Mouse (Mus musculus): ENCODE results near the gene Hspg2. TPM values are rescaled to one million over a fixed set of nuclear protein-coding genes. Genes with fewer than 3 reads are reported as not detected.

The Hspg2 gene
- polyA plus RNA-seq, 1 experiment from 2014 or later: 39.6 TPM

DNA sequence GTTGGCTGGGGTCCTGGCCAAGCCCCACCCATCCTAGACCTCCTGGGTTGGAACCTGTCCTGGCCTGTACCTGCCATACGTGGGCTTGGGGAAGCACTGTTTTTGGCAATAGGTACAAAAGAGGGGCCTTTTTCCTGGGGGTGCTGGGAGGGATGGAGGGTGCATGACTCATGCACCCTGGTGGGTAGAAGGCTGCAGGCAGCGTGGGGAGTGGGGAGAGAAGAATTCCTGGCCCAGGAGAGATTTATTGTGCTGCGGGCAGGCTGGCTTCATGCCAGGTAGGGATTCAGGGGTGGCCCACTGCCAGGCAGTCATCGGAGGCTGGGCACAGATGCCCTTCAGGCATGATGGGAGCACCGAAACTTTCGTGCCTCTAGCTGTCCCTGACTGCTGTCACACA lies 20.4 kb upstream of the Hspg2 start:
- H3K4me1 ChIP-seq (ENCODE audit: insufficient read depth, low read length): peaks cover 24% of the 10 kb centered on the region
- no peak overlapping the region for H3K4me2 ChIP-seq (replicated peaks; ENCODE audit: low read depth, low read length)
- ATAC-seq (ENCODE audit: low FRiP score, low TSS enrichment): 0 out of 2 replicates have a peak, but pooled peaks have one; percentile 58
- WGBS: 47% methylated on average over 6 of the region's 6 CpGs
- no peak overlapping the region for H3K4me3 ChIP-seq (ENCODE audit: low read length)
- no peak overlapping the region for H3K9ac ChIP-seq (replicated peaks; ENCODE audit: low read length)
- no peaks in the 10 kb centered on the region for H3K27me3 ChIP-seq (ENCODE audit: insufficient read depth, low read length)
- no peak overlapping the region for H3K27ac ChIP-seq (ENCODE audit: low read length)
- no peaks in the 10 kb centered on the region for H3K9me3 ChIP-seq (ENCODE audit: low read length)
- no peaks in the 10 kb centered on the region for H3K36me3 ChIP-seq (ENCODE audit: insufficient read depth, low read length)

GRCm38 (mm10) chr4:137448641-137449040 lies 19.9 kb upstream of the Hspg2 start:
- Histone ChIP-seq H3K4me3 (ENCODE audit: low read length) (no peak overlapping the region), H3K27me3 (ENCODE audit: insufficient read depth, low read length) (no peaks in the 10 kb centered on the region), H3K9me3 (ENCODE audit: low read length) (no peaks in the 10 kb centered on the region), H3K9ac (replicated peaks; ENCODE audit: low read length) (no peak overlapping the region), H3K4me1 (ENCODE audit: insufficient read depth, low read length) (peaks cover 26% of the 10 kb centered on the region), H3K4me2 (replicated peaks; ENCODE audit: low read depth, low read length) (no peak overlapping the region), H3K27ac (ENCODE audit: low read length) (no peak overlapping the region), H3K36me3 (ENCODE audit: insufficient read depth, low read length) (no peaks in the 10 kb centered on the region)
- 48% methylated on average over 2 of the region's 2 CpGs for WGBS
- ATAC-seq (ENCODE audit: low FRiP score, low TSS enrichment): no peak

- 0 out of 2 replicates have a peak overlapping the region, but pooled peaks have one; percentile 13 for H3K27ac ChIP-seq (ENCODE audit: low read length)
- H3K9ac ChIP-seq (replicated peaks; ENCODE audit: low read length): no peak overlapping the region
- H3K4me1 ChIP-seq (ENCODE audit: insufficient read depth, low read length): peaks cover 24% of the 10 kb centered on the region
- 73% methylated on average over 2 of the region's 2 CpGs for WGBS
- ATAC-seq (ENCODE audit: low FRiP score, low TSS enrichment): no peak
- H3K36me3 ChIP-seq (ENCODE audit: insufficient read depth, low read length): no peaks in the 10 kb centered on the region
- H3K9me3 ChIP-seq (ENCODE audit: low read length): no peaks in the 10 kb centered on the region
- H3K4me2 ChIP-seq (replicated peaks; ENCODE audit: low read depth, low read length): no peak overlapping the region
- H3K27me3 ChIP-seq (ENCODE audit: insufficient read depth, low read length): no peaks in the 10 kb centered on the region
- no peak overlapping the region for H3K4me3 ChIP-seq (ENCODE audit: low read length)
Measured at GRCm38 (mm10) chr4:137449132-137449531, 19.4 kb upstream of the Hspg2 start.

GRCm38 (mm10) chr4:137449715-137450114 lies 18.9 kb upstream of the Hspg2 start:
- WGBS: 74% methylated on average over 10 of the region's 10 CpGs
- no peak overlapping the region for H3K9ac ChIP-seq (replicated peaks; ENCODE audit: low read length)
- H3K4me3 ChIP-seq (ENCODE audit: low read length): no peak overlapping the region
- H3K4me2 ChIP-seq (replicated peaks; ENCODE audit: low read depth, low read length): no peak overlapping the region
- H3K27me3 ChIP-seq (ENCODE audit: insufficient read depth, low read length): no peaks in the 10 kb centered on the region
- peaks cover 24% of the 10 kb centered on the region for H3K4me1 ChIP-seq (ENCODE audit: insufficient read depth, low read length)
- no peak for ATAC-seq (ENCODE audit: low FRiP score, low TSS enrichment)
- no peaks in the 10 kb centered on the region for H3K36me3 ChIP-seq (ENCODE audit: insufficient read depth, low read length)
- no peaks in the 10 kb centered on the region for H3K9me3 ChIP-seq (ENCODE audit: low read length)
- H3K27ac ChIP-seq (ENCODE audit: low read length): 0 out of 2 replicates have a peak overlapping the region, but pooled peaks have one; percentile 13

GRCm38 (mm10) chr4:137452190-137452589 lies 16.4 kb upstream of the Hspg2 start:
- H3K9me3 ChIP-seq (ENCODE audit: low read length): no peaks in the 10 kb centered on the region
- ATAC-seq (ENCODE audit: low FRiP score, low TSS enrichment): no peak
- no peaks in the 10 kb centered on the region for H3K27me3 ChIP-seq (ENCODE audit: insufficient read depth, low read length)
- H3K9ac ChIP-seq (replicated peaks; ENCODE audit: low read length): no peak overlapping the region
- no peak overlapping the region for H3K4me3 ChIP-seq (ENCODE audit: low read length)
- H3K4me2 ChIP-seq (replicated peaks; ENCODE audit: low read depth, low read length): no peak overlapping the region
- H3K4me1 ChIP-seq (ENCODE audit: insufficient read depth, low read length): peaks cover 23% of the 10 kb centered on the region
- H3K36me3 ChIP-seq (ENCODE audit: insufficient read depth, low read length): no peaks in the 10 kb centered on the region
- WGBS: 88% methylated on average over 6 of the region's 6 CpGs
- no peak overlapping the region for H3K27ac ChIP-seq (ENCODE audit: low read length)

GRCm38 (mm10) chr4:137453234-137453767 lies 15.3 kb upstream of the Hspg2 start, which contains the start of gene 1700013G24Rik:
1700013G24Rik (plus strand) TSS chr4:137453284.
- Histone ChIP-seq H3K4me3 (ENCODE audit: low read length) (no peak within 1 kb of the TSS), H3K27me3 (ENCODE audit: insufficient read depth, low read length) (no peaks in the 10 kb centered on the region), H3K4me2 (replicated peaks; ENCODE audit: low read depth, low read length) (no peak within 1 kb of the TSS), H3K9ac (replicated peaks; ENCODE audit: low read length) (no peak within 1 kb of the TSS), H3K9me3 (ENCODE audit: low read length) (no peaks in the 10 kb centered on the region), H3K36me3 (ENCODE audit: insufficient read depth, low read length) (no peaks in the 10 kb centered on the region), H3K27ac (ENCODE audit: low read length) (no peak within 1 kb of the TSS), H3K4me1 (ENCODE audit: insufficient read depth, low read length) (peaks cover 14% of the 10 kb centered on the region)
- 73% methylated on average over 8 of the region's 8 CpGs for WGBS
- ATAC-seq (ENCODE audit: low FRiP score, low TSS enrichment): no peak; the same call in 1 of the 2 replicates

GRCm38 (mm10) chr4:137454582-137454981 lies 14.0 kb upstream of the Hspg2 start:
- no peak overlapping the region for H3K4me3 ChIP-seq (ENCODE audit: low read length)
- no peaks in the 10 kb centered on the region for H3K36me3 ChIP-seq (ENCODE audit: insufficient read depth, low read length)
- no peak overlapping the region for H3K9ac ChIP-seq (replicated peaks; ENCODE audit: low read length)
- whole genome bisulfite sequencing: 90% methylated on average over 14 of the region's 14 CpGs
- H3K9me3 ChIP-seq (ENCODE audit: low read length): no peaks in the 10 kb centered on the region
- ATAC-seq (ENCODE audit: low FRiP score, low TSS enrichment): no peak
- peaks cover 10% of the 10 kb centered on the region; the same call in 1 of the 2 replicates for H3K4me1 ChIP-seq (ENCODE audit: insufficient read depth, low read length)
- H3K4me2 ChIP-seq (replicated peaks; ENCODE audit: low read depth, low read length): no peak overlapping the region
- no peaks in the 10 kb centered on the region for H3K27me3 ChIP-seq (ENCODE audit: insufficient read depth, low read length)
- no peak overlapping the region for H3K27ac ChIP-seq (ENCODE audit: low read length)

- no peak overlapping the region for H3K4me2 ChIP-seq (replicated peaks; ENCODE audit: low read depth, low read length)
- peaks cover 18% of the 10 kb centered on the region; the same call in 1 of the 2 replicates for H3K4me1 ChIP-seq (ENCODE audit: insufficient read depth, low read length)
- no peaks in the 10 kb centered on the region for H3K36me3 ChIP-seq (ENCODE audit: insufficient read depth, low read length)
- no peaks in the 10 kb centered on the region for H3K27me3 ChIP-seq (ENCODE audit: insufficient read depth, low read length)
- no peak overlapping the region for H3K27ac ChIP-seq (ENCODE audit: low read length)
- H3K4me3 ChIP-seq (ENCODE audit: low read length): no peak overlapping the region
- no peak for ATAC-seq (ENCODE audit: low FRiP score, low TSS enrichment)
- H3K9ac ChIP-seq (replicated peaks; ENCODE audit: low read length): no peak overlapping the region
- WGBS: 78% methylated on average over 12 of the region's 12 CpGs
- no peaks in the 10 kb centered on the region for H3K9me3 ChIP-seq (ENCODE audit: low read length)
Measured at GRCm38 (mm10) chr4:137456581-137456980, 12.0 kb upstream of the Hspg2 start.

- Histone ChIP-seq H3K27ac (ENCODE audit: low read length) (no peak overlapping the region), H3K4me3 (ENCODE audit: low read length) (no peak overlapping the region), H3K27me3 (ENCODE audit: insufficient read depth, low read length) (no peaks in the 10 kb centered on the region), H3K4me2 (replicated peaks; ENCODE audit: low read depth, low read length) (no peak overlapping the region), H3K9ac (replicated peaks; ENCODE audit: low read length) (no peak overlapping the region), H3K36me3 (ENCODE audit: insufficient read depth, low read length) (no peaks in the 10 kb centered on the region), H3K4me1 (ENCODE audit: insufficient read depth, low read length) (peaks cover 18% of the 10 kb centered on the region; the same call in 1 of the 2 replicates), H3K9me3 (ENCODE audit: low read length) (no peaks in the 10 kb centered on the region)
- WGBS: 83% methylated on average over 4 of the region's 4 CpGs
- no peak for ATAC-seq (ENCODE audit: low FRiP score, low TSS enrichment)
Measured at GRCm38 (mm10) chr4:137457292-137457691, 11.3 kb upstream of the Hspg2 start.

DNA sequence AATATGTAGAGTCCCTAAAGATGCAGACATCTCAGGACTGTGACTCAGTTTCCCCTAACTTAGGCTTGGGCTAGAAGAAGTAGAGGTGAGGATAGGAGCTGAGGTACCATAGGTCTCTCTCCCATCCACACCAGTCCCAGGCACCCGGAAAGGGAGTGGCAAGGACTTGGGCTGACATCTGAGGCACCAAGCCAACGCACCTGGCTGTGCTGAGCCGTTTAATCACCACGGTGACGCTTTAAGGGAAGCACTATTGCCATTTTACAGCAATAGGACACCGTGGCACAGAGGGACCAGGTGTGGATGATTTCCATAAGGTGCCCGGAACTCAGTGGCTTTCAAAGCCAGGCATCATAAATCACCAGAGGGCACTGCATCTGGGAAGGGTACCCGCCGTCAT lies 10.3 kb upstream of the Hspg2 start:
- no peaks in the 10 kb centered on the region for H3K36me3 ChIP-seq (ENCODE audit: insufficient read depth, low read length)
- WGBS: 65% methylated on average over 9 of the region's 9 CpGs
- H3K27ac ChIP-seq (ENCODE audit: low read length): no peak overlapping the region
- no peak overlapping the region for H3K4me3 ChIP-seq (ENCODE audit: low read length)
- H3K9me3 ChIP-seq (ENCODE audit: low read length): no peaks in the 10 kb centered on the region
- no peak overlapping the region for H3K4me2 ChIP-seq (replicated peaks; ENCODE audit: low read depth, low read length)
- H3K4me1 ChIP-seq (ENCODE audit: insufficient read depth, low read length): peaks cover 12% of the 10 kb centered on the region; the same call in 1 of the 2 replicates
- H3K9ac ChIP-seq (replicated peaks; ENCODE audit: low read length): no peak overlapping the region
- no peak for ATAC-seq (ENCODE audit: low FRiP score, low TSS enrichment)
- no peaks in the 10 kb centered on the region for H3K27me3 ChIP-seq (ENCODE audit: insufficient read depth, low read length)
